Mouse (Mus musculus) lung, postnatal 10 days (tissue): ENCODE results near the gene Glce.

ENCODE experiments used
- DNase-seq: peaks from one replicate; pipeline ENCODE4 v3.0.0; 2021

Gene Glce

DNA sequence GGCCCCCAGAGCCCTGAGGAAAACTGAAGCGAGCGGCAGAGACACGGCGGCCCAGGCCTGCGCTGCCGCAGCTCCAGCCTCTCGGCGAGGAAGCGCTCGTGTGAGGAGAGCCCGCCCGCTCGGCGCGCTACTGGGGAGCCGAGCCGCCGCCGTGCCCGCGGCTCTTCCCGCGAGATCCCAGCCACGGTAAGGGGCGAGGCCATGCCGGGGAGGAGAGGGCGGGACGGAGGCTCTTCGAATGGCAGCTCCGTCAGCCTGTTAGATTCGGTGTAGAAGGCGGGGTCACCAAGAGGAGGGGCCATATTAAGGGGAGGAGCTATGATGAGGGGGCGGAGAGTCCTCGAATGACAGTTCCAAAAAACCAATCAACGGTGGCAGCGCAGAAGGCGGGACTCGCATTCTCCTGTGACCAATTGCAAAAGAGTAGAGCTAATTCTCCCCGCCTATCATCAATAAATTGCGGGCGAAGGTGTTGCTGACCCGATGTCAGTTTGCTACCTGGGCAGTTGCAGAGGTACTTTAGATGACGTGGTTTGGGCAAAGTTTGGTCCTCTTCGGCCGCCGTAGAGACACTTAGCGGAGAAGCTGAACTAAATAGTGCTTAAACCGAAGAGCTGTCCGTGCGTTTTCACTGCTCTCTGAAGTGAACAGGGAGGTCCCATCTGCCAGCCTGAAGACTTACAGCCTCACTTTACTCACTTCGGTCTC is at the start of gene Glce:
TSS of gene Glce (minus strand) at position 148 of the 708 bp plus-strand sequence.
- DNase-seq: peak; percentile 97

DNA sequence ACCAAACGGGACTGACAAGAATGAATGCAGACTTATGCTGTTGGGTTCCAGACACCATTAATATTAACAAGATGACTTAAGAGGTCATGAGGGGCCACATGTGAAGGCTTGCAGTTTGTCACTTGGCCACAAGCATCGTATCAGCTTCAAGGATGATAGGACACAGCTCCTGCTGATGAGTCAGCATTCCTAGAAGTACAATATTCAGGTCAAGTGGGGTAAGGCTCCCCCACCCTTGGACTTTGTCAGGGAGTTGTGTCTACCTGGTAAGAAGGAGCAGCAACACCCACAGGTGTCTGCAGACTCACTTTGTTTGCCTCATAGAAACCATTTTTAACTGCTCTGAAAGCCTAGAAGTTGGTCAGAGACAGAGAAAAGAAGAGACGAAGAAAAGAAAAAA is 49.8 kb upstream of the Glce start:
- DNase-seq: no peak

DNA sequence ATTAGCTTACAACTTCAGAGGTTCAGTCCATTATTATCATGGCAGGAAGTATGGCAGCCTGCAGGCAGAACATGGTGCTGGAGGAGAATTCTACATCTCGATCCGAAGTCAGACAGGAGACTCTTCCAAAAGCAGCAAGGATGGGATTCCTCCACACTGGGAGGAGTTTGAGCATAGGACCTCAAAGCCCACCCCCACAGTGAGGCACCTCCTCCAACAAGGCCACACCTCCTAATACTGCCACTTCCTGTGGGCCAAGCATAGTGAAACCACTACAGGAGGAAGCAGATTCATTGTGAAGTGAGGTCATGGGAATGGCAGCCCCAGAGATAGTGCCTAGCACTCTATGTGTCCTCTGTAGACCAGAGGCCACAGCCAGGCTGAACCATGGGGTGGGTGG is 48.5 kb upstream of the Glce start:
- no peak for DNase-seq

DNA sequence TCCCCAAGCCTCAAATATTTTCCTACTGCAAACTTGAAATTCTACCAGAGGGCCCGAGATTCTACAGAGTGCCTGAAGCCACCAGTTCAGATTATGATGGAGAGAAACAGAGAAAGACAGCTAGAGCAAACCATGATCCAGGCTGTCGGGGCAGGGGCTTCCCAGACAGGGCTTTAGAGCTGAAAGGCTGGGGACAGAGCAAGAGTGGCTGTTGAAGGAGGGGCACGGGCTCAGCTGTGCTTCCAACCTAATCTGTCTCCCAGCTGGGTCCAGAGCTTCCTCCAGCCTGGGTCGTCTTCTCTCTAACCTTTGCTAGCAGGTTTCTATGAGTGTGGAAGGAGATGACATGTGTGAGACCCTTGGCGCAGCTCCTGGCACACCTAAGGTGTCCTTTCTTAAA is 44.2 kb upstream of the Glce start:
- DNase-seq: no peak

DNA sequence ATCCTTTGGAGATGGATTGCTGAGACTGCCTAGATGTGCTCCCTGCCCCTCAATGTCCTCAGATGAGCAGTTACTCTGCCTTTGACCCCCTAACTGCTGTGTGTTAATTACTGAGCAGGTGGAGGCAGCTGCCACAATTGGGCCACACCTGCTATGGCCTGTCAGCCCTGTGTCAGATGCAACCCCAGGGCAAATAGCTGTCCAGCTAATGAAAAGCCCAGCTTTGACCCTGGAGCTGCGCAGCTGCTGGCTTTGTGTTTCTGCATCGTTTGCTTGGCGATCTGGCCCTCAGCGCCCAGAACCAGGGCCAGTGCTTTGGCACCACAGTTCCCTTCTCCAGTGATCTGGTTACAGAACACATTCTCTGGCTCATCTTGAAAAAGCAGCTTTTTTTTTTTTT is 43.7 kb upstream of the Glce start:
- DNase-seq: peak; percentile 11

DNA sequence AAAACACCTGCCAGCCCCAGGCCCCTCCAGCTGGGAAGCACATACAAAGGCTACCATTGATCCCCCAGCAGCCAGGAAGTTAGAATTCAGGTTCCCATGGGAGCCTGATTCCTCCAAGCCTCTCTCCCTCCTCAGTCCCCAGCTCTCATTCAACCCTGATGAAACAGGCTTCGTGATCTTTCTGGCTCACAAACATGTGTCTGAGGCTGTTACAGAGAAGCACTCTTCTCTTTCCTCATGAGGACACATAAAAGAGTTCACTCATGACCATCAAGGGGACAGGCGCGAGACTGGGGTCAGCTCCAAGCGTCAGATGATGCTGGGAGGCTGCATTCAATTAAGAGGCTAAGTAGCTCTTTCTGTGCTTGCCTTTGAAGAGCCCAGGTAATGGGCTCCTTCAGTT is 40.4 kb upstream of the Glce start:
- DNase-seq: no peak

DNA sequence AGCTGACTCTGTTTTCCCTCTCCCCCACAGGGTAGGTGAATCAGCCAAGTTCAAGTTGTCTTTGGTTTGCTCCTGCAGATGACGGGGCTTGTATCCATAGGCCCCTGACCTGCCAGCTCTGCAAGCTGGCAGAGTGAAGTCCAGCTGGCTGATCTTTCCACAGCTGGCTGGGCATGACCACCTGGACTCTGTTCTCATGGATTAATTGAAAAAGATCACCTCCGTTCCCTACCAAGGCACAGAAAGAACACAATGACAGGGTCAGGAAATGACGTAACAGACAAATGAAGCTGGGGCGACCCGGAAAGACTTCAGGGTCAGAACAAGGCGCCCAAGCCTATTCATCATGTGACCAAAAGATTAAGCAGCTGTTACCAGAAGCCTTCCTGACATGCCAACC is 38.3 kb upstream of the Glce start:
- no peak for DNase-seq

DNA sequence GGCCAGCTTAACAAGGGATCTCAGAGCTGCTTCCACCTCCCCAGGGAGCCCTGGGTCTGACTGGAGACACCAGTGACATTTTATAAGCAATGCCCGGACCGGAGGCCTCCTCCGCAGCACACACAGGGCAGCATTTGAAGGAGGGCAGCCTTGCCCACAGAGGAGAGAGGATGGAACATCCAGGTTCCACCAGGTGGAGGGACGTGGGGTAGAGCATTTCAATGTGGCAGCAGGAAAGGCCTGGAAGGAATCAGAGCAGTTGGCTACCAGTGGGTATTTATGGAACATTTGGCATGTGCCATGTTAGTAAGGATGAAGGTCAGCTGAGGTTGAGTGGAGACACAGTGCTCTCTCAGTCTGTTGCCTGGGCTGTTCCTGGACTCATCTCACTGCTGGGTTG is 36.3 kb upstream of the Glce start:
- DNase-seq: no peak

DNA sequence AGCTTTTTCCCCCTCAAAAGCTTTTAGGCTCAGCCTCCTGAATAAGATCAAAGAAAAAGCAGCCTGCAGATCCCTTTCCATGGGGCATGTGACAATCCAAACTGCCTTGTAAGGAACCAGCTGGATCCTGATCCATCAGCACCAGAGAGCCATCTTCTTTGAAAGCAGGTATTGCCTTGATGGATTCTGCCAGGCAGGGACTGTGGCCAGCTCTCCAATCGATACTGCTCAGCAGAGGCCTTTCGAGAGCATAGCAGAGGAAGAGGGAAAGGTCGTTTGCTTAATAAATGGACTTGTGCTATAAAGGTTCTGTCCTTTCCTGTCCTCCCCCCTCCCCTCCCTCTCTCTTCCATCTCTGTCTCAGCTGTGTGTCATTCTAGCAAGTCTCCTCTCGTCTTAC is 33.4 kb upstream of the Glce start:
- DNase-seq: no peak

DNA sequence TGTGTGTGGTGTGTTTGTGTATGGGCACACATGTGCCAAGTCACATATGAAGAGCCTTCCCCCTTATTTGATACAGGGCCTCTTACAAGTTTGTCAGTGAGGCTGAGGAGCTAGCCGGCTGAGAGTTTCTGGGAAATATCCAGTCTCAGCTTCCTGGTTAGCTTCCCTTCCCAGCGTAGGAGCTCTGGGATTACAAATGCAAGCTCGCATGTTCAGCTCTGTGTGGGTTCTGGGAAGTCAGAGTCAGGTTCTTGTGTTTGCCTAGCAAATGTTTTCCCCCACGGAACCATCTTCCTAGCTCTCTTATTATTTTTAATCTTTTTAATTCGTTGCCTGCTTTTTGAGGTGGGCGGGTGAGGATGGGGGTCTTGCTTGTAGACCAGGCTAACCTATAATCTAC is 32.9 kb upstream of the Glce start:
- DNase-seq: no peak

DNA sequence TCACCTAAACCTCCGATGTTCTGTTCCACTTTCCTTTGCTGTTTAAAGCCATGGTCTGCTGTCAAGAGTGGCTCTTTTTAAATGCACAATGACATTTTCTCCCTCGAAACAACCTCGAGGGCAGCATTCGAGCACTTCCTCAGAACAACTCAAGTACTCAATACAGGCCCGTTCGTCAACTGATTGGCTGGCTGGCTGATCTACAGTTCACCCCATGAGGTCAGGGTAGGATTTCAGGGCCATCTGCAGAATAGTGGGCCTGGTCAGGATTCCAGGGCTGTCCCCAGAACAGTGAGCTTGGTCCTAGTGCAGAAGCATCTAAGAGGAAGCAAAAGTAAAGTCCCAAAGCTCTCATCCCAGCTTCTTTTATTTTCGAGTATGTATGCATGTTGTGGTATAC is 32.5 kb upstream of the Glce start:
- DNase-seq: no peak

DNA sequence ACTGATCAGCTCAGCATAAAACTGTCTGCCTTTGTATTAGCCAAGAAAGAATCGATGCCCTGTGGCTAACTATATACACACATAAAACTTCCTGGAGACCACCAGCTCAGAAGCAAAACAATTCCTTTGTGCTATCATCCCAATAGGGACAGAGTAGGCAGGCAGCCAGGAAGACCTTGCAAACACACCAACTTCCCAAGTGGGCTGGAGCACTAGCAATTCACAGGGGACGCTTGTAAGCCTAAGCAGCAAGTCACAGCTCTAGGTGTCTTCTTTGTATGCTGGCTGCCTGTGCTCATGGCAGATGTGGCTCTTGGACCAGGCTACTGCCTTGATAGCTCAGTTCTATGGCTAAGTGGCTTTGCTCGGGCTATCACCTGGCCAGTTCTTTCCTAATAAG is 32.1 kb upstream of the Glce start:
- peak; percentile 10 for DNase-seq

DNA sequence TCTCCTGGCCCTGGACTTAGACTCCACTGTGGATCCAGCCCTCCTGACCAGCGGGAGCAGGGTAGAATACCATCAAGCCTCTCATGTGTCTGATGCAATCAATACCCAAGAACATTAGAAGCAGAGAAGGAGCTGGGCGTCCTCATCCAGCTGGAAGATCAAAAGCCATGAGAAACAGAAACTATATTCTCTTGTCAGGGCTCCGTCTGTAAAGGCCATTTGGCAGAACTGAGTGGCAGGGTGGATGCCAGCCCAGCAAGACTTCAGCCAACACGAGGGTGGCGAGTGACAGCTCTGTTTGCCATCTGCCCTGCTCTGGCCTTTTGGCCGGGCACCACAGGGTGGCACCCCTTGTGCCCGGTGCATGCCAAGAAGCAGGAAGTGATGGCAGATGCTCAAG is 30.8 kb upstream of the Glce start:
- no peak for DNase-seq

DNA sequence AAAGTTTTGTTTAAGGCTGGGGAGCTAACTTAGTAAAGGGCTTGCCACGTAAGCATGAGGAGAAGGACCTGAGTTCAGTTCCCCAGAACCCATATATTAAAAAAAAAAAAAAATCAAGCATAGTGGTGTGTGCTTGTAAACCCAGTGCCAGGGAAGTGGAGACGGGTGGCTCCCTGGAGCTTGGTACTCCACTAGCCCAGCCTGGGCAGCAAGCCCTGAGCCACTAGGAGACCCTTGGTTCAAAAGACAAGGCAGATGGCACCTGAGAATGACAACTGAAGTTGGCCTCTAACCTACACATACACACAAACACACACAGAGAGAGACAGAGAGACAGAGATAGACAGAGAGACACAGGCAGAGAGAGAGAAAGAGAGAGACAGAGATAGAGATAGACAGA is 30.1 kb upstream of the Glce start:
- no peak for DNase-seq

DNA sequence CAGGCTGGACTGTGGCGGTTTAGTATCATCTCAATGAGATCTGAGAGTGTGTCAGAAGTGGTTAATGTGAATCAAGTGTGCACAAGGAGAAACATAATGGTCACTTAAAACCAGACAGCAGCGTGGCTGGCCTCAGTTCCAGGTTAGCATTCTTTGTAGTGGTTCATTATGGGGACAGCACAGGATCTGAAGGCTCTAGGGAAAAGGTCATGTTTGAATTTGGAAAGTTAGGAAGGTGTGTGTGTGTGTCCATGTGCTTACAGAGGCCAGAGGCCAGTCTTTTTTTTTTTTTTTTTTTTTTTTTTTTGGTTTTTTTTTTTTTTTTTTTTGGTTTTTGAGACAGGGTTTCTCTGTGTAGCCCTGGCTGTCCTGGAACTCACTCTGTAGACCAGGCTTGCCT is 22.7 kb upstream of the Glce start:
- no peak for DNase-seq

DNA sequence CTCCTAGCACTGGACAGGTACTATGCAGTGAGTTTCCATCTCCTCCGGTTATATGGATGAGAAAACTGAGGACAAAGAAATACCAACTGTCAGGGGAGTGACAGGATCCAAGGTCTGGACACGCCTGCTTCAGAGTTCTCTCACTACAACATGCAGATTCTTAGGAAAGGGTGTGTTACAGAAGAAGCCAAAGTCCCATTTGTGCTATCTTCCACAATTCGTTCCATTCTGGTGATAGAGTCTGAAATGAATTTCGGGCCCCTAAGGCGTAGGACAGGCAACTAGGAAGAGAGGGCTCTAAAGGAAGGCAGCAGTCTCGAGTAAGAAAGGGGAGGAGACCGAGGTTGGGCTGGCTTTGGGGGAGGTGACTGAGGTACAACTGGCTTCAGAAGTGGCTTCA is 21.0 kb upstream of the Glce start:
- no peak for DNase-seq

DNA sequence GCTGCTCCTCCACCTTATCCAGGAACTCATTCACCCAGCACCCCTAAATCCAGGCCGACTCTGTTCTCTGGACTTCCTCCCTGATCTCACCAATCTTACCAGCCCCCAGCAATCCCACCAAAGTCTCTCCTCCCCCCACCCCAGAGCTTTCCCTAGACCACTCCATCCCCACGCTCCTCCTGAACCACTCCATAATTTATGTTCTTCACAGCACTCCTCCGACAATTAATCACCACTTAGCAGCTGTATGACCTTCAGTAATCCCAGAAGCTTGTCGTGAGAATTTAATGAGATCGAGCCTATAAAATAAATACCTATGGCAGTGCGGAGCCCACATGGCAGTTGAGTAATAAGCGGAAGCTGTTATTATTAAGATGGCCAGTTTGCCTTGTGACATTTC is 16.6 kb upstream of the Glce start:
- DNase-seq: no peak

DNA sequence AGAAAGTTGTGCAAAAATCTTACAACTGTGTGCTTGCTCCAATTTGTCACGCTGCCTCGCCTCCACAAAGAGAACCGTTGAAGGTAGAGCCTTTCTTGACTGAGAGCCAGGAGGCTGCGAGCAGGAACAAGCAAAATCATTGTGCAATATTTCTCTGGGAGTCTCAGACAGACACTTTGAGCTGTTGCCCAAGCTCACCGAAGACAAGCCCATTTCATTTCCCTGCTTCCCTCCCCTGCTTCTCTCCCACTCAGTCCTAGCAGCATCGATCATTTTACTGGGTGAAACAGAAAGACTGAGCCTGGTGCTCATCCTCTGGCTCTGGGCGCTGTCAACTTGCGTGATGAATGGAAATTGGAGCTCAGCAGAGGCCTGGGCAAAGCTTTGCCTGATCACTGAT is 14.8 kb upstream of the Glce start:
- peak; percentile 40 for DNase-seq

DNA sequence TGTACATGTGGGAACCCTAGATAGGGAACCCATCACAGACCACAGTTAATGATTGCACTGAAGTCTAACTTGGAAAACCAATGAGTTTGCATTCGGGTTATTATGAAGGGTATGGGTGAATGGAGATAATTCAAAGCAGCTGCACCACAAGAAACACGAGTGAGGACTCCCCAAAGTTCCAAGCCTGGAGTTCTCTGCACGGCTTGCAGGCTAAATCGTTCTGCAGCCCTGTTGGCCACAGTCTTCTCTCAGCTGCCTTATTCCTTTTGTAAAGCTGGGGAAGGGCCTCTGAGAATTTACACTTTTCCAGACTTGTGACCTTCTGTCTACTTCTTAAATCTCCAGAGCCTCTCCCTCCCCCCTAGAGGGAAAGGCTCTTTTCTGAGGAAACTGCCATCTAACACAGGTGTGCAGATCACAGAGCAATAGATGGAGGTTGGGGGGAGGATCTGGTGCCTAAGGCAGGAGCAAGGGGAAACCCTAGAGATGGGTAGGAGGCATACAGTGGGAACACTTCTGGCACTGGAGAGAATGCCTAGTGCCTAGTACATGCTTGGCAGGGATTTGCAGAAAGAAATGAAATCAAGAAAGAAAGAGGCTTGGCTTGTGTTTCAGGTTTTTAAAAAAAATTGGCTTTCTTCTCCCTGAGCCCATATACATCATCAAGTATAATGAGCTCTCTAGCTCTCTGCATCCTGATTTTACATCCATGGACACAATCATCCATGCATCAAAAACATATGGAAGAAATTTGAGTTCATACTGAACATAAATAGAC is 9.7 kb upstream of the Glce start:
- no peak for DNase-seq

DNA sequence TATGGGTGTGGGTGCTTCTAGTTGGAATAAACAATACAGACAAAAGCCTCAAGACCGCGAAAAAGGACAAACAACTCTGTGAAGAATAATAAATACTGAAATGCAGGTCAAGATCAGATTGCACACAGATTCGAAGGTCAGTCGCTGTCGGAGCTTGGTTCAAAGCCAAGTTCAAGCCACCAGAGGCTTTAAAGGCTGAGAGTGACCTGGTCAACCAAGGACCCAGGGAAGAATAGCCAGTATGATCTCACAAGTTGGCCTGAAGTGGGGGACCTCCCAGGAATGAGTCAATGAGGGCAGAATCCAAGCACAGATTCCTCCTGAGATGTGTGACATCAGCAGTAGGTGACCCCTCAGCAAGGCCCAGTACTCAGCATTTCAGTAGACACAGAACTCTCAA is 8.3 kb upstream of the Glce start:
- DNase-seq: no peak

DNA sequence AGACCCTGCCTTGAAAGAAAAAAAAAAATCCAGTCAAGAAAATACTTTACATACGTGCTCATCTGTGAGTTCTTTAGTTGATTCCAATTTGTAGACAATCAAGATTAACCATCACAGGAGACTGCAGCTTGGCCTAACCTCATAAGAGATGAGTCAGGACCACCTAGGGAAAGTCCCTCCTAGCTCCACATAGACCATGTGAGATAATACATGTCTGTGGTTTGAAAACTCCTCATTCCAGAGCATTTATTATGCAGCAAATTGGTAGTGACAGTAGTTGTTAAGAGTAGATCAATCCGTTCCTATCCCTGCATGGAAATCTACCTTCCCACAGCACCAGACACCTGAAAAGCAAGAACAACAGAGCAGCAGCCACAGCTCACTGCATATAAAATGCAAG is 5.6 kb upstream of the Glce start:
- no peak for DNase-seq

DNA sequence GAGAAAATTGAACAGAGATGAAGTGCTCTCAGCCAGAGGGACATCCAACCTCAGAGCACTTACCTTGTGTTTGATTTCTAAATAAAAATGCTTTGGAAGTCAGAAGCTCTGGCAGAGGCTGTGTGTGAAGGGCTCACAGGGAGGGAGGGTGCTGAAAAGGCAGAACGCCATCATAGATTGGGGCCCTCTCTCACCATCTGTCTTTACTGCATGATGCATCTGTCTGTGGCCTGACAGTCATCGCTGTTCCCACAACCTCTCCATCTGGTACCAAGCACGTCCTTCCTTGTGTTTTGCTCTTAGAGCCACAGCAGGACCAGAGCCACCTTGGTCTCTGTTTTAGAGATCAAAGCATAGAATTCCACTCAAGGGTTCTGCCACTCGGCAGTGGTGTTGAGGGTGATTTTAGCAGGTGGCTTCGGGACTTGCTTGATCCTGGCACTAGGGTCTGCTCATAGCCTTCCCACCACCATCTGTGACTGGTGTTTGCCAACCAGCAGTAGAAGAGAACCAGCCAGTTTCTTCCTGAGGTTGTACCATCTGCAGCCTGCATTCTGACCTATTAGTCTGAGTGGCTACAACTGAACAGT is 3.6 kb upstream of the Glce start:
- DNase-seq: no peak

DNA sequence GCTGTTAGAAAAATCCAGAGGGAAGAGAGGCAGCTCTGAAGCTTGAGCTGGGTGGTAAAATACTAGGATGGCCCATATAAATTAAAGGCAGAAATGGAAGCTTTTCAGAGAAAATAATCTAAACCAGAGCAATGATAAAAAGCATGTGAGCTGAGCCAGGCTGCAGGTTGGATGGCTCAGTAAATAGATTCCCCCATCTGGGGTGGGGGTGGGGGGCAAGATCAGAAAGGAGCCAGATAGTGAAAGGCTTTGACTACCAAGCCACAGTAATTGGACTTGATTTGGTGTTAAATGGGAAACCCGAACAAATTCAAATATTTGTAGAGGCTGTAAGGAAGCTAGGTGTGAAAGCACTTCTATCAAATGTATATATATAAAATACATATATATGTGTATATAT is 1.8 kb upstream of the Glce start:
- no peak for DNase-seq

DNA sequence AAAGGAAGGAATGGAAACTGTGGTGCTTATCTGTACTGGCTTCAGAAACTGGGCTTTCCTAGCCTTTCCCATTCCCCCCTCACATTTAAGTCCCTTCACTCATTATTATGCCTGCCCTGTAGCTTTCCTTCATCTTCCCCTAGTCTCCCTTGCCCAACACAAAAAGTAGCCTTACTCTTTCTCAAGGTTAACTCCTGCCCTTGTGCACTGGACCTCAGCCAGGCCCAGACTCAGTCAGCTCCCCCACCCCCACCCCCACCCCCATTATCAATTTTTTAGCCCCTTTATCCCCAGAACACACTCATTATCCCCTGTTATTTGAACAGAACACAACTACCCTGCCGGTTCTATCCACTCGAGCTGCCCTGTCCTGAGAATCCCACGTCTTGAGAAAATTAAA is 1.0 kb upstream of the Glce start:
- no peak for DNase-seq
